Mouse (Mus musculus): ENCODE measurements around the gene Gm47985.
A peak's percentile ranks its signal among the peaks of the same experiment; 100 is the strongest.
"Not testable (repeated sequence)": the region's sequence is repeated elsewhere in the genome, so short reads cannot be mapped to it uniquely, and the experiment has no call there.

Gene Gm47985

DNA sequence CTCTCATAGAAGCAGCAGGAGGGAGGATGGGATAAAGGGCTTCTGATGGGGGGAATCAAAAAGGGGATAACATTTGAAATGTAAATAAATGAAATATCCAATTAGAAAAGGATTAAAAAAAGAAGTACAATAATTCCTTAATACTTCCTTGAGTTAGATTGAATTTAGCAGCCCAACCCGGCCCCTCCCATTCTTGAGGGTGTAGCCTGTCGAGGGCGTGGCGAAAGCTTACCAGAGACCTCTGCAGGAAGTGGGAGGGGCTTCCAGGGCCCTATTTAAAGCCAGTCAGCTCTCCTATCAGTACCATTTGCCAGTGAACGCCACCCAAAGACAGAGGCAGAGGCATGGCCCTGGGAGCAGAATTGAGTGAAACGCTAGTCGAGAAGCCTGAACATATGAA is at the start of gene Gm47985:
Gene Gm47985, plus strand, starts transcription at position 272 of the 400 bp plus-strand sequence.
- DNase-seq: not testable (repeated sequence)

DNA sequence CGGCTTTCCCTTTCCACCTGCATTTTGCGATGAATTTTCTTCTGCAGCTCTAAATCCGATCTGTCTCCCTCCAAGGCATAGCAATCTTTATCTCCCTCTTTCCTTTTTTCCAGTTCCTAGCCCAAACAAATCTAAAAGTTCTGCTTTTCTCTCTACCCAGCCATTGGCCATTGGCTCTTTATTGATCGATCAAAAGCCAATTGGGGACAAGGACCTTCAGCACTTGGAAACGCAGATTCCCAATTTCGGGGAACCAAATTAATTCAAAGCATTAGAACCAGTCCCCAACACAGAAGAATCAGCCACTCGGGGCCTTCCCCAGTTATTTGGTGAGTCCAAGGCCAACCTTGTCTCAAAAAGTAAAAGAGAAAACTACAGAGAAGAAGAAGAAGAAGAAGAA is 49.7 kb upstream of the Gm47985 start:
- no peak for DNase-seq

DNA sequence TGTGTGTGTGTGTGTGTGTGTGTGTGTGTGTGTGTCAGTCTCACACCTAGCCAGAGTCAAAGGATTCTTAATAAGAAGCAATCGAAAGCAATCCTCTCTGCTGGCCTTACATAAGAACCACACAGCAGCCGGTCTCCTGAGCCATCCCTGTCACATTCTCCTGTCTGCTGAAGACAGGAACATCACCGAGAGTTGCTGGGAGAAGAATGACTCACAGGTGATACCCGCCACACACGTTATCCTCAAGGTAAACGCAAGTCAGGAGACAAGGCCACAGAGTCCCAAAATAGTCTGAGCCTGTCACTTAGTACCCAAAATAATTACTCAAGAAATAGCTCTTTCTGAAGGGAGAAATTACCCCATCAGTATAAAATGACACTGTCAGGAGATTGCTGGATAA is 43.9 kb upstream of the Gm47985 start:
- DNase-seq: no peak

DNA sequence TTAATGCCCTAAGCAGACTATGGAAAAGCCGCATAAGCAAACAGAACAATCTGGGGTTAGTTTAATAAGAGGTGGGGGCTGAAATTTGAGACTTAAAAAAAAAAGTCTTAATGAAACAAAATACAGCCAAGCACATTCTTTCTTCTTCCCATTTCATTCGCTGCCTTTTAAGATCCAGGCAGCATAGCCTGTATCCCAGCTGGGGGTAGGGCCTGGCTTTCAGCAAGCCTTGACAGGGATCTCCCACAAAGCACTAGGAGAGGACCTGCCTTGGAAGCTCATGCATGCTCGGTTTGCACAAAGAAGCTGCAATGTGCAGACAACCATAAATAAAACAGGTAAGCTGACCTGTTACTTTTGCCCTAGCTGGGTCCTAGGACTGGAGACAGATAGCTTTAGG is 41.4 kb upstream of the Gm47985 start:
- DNase-seq: no peak

DNA sequence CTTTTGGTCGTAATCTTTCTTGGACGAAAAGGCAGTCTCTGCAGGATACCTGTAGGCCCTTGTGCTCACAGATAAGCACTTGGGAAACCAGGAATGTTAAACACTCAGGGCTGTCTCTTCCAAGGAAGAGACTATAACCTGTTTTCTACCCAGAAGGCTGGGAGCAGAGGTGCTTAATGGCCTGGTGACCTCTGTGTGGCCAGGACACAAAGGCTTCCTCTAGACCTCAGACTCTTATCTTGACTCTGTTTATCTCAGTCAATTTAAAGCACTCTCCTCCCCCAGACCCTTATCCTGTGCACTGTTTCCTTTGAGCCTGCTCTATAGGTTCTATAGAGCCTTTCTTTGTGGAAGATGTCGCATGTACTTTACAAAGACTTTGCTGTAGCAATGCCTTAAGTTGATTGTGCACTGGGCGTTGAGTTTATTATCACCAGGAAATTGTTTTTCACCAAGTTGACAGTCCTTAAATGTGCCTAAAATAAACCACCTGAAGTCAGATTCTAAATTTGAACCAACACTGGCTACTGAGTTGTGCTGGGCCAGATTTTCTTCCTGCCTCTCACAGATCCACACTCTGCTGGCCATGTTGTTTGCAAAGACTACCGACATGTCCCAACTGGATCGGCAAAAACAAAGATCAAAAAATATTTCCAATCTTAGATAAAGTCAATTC is 37.7 kb upstream of the Gm47985 start:
- no peak for DNase-seq

DNA sequence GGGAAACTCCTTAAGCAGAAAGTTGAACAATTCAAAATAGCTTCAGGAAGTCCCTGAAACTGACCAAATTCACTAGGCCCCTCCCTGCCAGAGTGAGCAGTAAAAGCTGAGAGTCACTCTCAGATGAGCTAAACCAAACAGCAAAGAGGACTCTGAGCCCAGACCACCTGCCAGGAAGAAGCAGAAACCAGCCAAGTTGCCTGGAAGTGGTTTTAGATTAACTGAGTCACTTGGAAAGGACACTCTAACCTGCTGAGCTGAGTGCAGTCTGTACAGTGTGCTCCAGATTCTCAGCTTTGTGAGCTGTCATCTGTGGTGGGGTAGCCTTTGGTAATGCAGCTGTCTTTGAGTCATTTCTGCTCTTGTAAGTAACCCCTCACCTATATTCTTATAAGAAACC is 34.5 kb upstream of the Gm47985 start:
- DNase-seq: peak; percentile 49 to 70

DNA sequence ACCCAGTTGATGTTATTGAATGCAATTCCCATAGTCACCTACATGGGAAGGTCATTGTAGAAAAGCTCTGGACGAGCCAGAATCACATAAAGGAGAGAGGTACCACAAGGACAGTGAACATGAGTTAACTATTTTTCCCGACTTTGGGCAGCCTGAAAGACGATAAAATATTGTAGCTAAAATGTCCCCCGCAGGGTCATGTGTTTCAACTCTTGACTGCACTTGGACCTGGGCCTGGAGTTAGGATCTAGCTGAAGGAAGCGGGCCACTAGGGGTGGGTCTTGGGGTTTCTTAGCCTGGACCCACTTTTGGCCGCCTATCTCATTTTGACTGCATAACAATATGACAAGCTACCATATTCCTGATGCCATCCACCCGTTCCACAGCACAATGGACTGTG is 32.1 kb upstream of the Gm47985 start:
- no peak for DNase-seq

DNA sequence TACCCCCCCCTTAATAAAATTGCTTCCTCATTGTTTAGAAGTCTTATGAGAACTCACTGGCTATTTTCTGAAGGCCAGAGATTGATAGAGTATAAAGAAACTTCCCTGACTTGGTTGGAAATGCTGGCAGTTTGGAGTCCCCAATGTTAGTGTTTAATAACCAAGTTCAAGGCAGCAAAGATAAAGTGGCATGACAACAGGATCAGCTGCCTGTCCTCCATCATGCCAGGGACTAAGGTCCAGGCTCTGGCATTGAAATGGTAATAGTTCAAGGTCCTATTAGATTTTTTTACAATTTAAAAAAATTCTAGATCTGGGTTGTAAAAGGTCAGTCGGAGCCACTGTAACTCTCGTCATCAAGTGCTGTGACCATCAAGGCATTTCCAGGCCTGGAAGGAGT is 31.2 kb upstream of the Gm47985 start:
- no peak for DNase-seq

DNA sequence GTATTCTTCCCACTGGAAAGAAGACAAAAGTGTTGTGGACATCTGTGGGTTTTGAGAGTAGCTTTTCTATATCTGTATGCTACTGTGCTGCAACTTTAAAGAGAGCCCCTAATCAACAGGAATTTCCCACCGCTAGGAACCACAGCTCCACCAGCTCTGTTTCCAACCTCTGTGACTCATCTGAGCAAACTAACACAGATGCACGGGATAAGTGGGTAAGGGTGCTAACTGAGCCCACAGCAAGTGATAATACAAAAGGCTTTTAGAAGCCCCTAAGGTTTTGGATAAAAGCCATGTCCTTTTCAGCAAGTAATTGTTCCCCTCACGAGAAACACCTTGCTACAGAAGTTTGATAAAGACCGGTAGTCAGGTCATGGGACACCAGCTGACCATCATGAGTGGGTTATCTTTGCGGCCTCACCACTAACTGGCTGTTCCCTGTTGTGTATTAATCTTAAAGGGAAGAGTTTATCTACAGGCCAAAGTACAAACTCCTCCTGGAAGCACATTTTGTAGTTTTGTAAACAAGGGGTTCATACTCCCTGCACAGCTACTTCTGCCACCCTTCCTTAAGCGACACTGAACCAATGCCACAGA is 29.2 kb upstream of the Gm47985 start:
- DNase-seq: peak; percentile 53 to 56

DNA sequence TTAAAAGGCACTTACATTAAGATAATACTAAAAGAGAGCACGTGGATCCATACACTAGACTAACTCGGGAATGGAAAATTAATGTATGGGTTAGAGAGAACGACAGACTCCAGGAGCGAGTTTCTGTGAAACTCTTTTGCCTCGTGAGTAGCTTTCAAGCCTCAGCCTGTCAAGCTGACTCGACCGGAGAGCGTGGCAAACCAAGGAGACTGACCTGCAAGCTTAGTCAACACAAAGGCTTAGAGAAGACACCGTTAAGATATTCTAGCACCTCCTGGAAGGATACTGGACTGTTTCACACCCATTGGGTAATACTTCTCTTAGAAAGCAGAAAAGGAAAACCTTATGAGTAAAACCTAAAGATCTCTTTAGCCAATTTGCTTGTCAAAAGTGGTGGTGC is 28.2 kb upstream of the Gm47985 start:
- DNase-seq: peak in 1 of 2 experiments; percentile 55

DNA sequence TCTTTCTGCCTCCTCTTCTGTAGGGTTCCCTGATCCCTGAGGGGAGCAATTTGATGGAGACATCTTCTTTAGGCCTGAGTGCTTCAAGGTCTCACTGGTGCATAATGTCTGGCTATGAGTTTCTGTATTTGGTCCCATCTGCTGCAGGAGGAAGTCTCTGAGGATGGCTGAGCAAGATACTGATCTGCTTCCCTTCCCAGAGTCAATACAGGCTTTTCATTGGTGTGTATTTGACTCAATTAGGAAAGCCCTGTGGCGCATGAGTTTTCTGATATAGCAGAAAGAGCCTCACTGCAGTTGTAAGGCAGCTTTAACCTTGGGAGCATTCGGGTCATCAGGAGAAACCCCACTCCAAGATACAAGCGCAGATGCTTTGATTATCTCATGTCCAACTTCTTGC is 26.2 kb upstream of the Gm47985 start:
- no peak for DNase-seq

DNA sequence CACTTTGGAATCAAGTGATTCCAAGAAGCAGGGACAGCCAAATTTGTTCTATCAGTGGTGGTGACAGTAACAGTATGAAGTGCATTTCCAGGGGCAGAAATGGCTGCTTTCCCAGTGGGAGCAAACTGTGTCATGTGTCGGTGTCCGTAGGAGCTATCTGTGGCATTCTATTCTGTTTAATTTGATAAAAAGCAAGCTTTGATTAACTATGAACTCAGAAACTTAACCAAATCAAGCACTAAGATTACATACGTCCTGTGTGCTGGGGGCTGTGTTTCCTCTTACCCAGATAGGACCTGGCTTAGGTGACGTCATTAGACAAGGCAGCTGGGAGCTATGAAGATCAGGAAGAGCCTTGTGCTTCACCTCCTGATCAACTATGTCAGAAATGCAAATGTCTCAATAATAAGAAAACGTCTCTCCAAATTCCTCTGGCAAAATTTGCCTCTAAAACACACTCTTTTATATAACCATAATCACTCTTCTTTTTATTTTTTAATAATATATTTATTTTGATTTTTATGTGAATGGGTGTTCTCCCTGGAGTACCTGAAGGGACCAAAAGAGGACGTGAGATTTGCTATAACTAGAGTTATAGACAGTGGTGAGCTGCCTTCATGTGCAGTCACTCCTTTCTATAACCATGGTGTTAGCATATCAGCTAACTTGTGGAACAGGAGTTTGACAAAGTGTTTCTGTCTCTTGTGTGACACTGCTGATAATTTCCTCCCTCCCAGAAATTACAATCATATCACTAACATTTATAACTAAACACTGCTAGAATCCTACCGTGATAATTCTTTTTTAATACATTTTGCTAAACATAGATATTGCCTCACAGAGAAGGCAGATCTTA is 25.3 kb upstream of the Gm47985 start:
- no peak for DNase-seq

DNA sequence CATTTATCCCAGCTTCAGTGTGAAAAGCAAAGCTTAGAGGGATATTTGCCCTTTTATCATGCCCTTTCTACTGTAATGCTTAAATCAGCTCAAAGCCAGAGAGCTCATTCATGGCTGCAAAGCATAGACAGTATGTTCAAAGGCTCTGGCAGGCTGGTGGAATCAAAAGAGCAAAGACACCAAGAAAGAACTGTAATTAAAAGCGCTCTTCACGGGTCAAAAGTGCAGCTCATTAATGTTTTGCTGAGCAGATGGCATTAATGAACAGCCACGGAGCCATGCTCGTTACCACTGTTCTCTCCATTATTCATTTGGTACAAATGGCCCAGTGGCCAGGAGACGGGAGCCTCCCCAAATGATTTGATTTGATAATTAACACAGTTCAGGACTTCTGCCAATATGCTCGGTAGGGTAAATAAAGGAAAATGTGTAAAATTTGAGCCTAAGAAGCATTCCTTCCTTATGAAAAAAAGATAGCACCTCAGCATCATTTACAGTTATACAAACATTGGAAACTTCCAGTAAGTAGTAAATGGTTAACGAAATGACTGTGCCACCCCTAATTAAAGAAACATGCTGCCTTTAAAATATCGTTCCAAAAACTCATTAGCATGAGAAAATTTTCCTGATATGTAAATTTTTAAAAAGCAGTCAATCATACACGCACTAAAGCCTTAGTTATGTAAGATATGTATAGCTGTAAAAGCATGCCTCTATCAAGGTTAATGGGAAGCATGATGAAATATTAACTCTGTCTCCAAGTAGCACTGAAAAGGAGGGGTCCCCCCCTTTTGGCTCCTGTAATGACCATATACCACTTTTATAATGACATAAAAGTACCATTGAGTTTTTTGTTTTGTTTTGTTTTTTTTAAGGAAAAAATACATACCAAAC is 24.1 kb upstream of the Gm47985 start:
- DNase-seq: peak; percentile 76 to 87

DNA sequence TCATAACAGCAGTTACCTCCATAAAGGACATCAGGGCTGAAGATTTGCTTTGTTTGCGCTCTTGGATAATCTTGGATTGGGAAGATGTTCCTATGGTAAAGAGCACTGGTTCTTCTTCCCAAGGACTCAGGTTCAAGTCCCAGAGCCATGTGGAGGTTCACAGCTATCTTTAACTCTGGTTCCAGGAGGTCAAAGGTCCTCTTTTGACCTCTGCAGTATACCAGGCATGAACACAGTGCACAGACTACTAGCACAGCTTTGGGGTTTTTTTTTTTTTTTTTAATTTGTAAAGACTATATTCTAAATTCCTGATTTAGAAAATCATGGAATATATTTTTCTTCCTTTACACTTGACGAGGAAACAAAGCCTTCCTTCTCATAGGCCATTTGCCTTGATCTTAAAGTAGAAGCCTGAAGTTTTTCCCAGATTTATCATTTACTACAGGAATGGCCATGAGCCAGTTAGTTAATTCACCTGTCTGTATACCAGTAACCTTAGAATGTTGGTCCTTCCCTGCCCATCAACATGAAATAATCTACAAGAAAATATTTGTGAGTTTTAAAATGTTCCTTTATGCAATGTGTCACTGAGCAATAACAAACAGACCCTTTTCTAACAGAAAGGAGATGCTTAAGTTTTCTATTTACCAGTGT is 23.4 kb upstream of the Gm47985 start:
- no peak for DNase-seq

DNA sequence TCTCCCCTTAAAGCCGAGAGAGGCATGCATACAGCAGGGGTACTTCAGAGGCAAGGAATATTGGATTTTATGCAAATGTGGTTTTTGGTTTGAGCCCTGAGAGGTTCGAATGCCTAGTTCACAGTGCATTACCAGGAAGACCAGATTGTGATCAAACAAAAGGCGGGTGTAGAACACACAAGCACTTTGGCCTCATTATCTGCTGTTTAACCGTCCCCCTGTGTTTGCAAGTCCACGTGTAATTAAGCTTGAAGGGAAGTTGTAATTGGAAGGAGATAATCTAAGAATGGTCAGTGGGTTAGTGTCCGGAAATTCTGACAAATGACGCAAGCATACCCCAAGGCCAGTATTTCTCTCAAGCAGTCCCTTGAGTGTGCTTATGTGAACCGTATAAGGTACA is 16.3 kb upstream of the Gm47985 start:
- no peak for DNase-seq

DNA sequence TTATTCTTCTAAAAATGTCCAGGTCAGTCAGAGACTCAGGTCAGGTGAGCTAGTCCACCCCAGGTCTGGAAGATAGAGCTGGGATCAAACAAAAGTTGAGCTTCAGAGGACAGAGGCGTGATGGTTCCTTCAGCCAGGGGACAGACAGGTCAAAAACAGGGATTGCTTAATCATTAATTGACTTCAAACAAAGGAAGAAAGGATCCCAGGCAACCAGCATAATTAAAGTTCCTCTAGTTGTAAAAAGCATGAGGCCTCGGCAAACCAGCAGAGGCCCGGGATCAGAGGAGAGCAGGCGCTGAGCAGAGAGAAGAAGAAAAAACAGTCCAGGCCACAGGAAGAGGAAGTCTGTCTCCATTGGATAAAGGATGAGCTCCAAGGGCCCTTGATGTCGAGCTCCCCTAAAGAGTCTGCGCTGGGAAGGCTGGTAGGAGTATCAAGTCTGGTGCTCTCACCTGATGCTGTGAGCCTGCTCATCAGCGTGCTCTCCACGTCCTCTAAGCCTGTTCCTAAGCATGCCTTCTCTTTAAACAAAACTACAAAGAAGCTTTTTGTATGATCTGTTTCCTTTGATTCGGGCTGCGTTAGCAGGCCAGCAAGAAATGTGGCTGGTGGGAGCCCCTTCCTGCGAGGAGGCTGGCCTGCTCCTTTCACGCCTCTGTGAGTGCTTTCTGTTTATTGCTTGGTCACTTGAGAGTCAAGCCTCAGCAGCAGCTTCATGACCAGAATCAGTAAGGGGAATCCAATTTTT is 14.9 kb upstream of the Gm47985 start:
- DNase-seq: peak in 1 of 2 experiments; percentile 66

DNA sequence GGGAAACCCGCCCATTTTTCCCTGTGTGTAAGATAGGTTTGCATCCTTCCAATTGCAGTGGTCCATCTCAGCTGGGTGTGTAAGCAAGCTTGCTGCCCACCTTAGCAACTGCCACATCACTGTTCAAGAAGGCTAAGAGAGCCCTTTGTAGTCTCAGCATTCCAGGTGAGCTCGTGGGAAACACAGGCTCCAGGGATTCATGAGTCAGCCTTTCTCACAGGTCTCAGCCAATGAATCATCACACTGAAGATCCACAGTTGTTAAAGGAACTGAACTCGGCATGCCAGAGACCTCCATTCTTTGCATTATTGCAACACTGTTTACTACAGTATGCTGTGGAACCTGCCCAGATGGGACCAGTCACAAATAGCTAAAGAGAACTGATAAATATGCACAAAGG is 13.7 kb upstream of the Gm47985 start:
- no peak for DNase-seq

DNA sequence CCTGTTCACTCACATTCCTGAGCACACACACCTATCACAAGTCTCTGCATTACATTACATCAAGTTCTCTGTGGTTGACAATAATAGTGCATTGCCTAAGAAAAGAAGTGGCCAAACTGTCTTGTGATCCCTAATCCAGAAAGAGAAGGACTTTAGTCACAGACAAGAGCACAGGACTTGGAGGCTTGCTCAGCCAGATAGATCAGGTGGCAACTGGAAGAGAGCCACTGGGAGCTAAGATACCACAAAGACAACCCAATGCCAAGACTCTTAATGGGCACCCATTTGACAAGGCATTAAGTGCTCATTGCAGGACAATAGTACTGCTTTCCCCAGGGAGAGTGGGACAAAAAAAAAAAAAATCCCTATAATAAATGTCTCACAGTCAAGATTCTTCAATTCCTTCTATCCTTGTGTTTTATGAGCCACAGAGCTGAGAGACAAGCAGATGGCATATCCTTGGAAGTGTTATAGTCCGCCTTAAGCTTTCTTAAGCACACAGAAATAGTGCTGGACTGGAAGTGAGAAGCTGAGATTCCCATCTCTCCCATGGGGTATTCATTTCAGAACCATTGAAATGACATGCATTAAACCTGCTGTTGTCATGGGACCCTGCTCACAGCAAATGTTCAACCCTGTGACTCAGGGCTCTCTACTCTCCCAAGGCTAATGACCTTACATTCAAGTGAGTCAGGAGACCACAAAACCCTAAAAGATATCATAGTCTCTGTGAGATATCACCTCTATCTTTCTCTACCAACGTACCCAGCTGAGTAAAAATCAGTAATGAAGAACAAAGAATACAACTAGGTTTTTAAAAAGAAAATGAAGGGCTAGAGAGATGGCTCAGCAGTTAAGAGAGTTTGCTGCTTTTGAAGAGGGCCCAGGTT is 10.5 kb upstream of the Gm47985 start:
- peak; percentile 46 to 70 for DNase-seq

DNA sequence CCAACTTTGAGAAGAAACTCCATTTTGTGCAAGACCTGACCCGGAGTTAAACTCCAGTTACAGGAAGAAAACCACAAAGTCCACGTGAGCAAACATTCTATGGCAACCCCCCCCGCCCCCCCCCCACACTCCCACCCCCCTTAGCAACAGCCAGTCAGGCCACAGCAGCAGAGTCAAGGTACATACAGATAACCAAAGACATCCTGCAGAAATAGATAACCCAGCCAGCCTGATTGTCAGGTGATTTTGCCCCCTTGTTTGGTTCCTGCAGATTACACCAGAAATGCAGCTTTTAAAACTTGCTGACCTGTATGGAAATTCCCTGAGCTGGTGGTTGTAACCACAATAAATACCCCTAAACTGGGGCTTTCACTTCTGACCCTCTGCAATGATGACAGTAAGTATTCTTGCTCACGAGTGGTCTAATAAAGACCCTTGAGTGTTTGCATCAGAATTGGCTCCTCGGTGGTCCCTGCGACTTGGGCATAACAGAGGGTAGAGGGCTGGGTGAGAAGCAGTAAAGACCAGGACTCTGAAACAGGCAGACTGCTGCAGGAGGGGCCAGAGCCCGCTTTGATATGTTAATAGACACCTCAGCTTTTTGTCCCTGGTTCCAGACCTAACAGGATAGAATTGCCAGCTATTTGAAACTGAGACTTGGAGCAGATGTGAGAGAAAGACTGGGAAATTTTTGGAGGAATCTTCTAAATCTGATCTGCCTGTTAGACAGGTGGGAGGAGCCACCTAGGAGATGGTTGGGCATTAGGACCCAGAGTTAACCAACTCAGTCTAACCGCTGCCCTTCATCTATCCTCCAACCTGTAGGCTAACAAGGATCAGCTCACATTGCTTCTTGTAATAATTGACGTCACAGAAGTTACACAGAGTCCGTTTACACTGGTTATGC is 5.1 kb upstream of the Gm47985 start:
- DNase-seq: peak; percentile 50 to 79

DNA sequence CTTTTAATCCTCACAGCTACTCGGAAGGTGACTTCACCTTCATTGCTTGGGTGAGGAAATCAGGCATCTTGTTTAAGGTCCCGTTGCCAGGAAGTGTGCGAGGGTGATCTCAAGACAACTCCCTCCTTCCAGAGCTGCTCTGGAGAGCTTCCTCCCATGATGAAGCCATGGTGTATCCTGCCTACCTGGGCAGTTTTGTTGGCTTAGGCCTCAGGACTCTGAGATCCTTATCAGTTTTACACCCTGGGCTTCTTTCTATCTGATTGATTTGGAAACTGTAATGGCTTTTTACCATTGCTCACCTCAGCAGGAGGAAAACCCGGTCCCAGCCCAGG is 4.4 kb upstream of the Gm47985 start:
- DNase-seq: no peak
